Mouse (Mus musculus): Measurements from ENCODE around the gene Syce3.

Syce3 gene

GRCm38 (mm10) chr15:89421938-89422337 is 11.6 kb upstream of the Syce3 start:
- CTCF ChIA-PET, result no interaction called here

GRCm38 (mm10) chr15:89415282-89415681 is 5.0 kb upstream of the Syce3 start:
- CTCF ChIA-PET, result no interaction called here

- CTCF ChIA-PET, result no interaction called here
Observed at GRCm38 (mm10) chr15:89406691-89407090, 3.6 kb downstream of the Syce3 start.

- CTCF ChIA-PET, result interaction anchor here (0.5 kb wide), 1 partner anchor 13 kb away, joined by 19 read pairs; no protein-coding TSS in a partner anchor
Observed at GRCm38 (mm10) chr15:89404831-89405623, 5.3 kb downstream of the Syce3 start.

- CTCF ChIA-PET, result no interaction called here
Observed at GRCm38 (mm10) chr15:89402471-89402870, 7.8 kb downstream of the Syce3 start.

GRCm38 (mm10) chr15:89399716-89400115 is 10.6 kb downstream of the Syce3 start:
- CTCF ChIA-PET, result no interaction called here

- CTCF ChIA-PET, result no interaction called here
Observed at GRCm38 (mm10) chr15:89398146-89398545, 12.2 kb downstream of the Syce3 start.

- CTCF ChIA-PET, result no interaction called here
Observed at GRCm38 (mm10) chr15:89396883-89397282, 13.4 kb downstream of the Syce3 start.

GRCm38 (mm10) chr15:89390081-89390480 is 20.2 kb downstream of the Syce3 start:
- CTCF ChIA-PET, result no interaction called here

- CTCF ChIA-PET, result no interaction called here
Observed at GRCm38 (mm10) chr15:89387127-89387526, 23.2 kb downstream of the Syce3 start.

- CTCF ChIA-PET, result no interaction called here
Observed at GRCm38 (mm10) chr15:89384617-89385016, 25.7 kb downstream of the Syce3 start, which contains the start of gene Klhdc7b. Gene Klhdc7b (plus strand): TSS chr15:89384917.

- CTCF ChIA-PET, result interaction anchor here (0.6 kb wide), 1 partner anchor 300 kb away, joined by 4 read pairs; no protein-coding TSS in a partner anchor
Observed at GRCm38 (mm10) chr15:89379429-89379828, 30.9 kb downstream of the Syce3 start.

- CTCF ChIA-PET, result no interaction called here
Observed at GRCm38 (mm10) chr15:89378831-89379401, 31.4 kb downstream of the Syce3 start, which contains the start of gene Odf3b. Gene Odf3b (minus strand): TSS chr15:89379282.

- CTCF ChIA-PET, result no interaction called here
Observed at GRCm38 (mm10) chr15:89377938-89378828, 32.1 kb downstream of the Syce3 start.

GRCm38 (mm10) chr15:89377362-89377761 is 32.9 kb downstream of the Syce3 start:
- CTCF ChIA-PET, result no interaction called here

GRCm38 (mm10) chr15:89376957-89377356 is 33.3 kb downstream of the Syce3 start, which contains the start of gene Tymp:
Gene Tymp (minus strand): TSS chr15:89377039.
- CTCF ChIA-PET, result no interaction called here

GRCm38 (mm10) chr15:89376040-89376439 is 34.3 kb downstream of the Syce3 start:
- CTCF ChIA-PET, result no interaction called here

GRCm38 (mm10) chr15:89374801-89375534 is 35.3 kb downstream of the Syce3 start:
- CTCF ChIA-PET, result no interaction called here

- CTCF ChIA-PET, result interaction anchor here (1.1 kb wide), 1 partner anchor 58 kb away, joined by 3 read pairs; no protein-coding TSS in a partner anchor
Observed at GRCm38 (mm10) chr15:89374340-89374739, 36.0 kb downstream of the Syce3 start.

GRCm38 (mm10) chr15:89373762-89374248 is 36.5 kb downstream of the Syce3 start, which contains the start of gene Sco2:
Gene Sco2 (minus strand): TSS chr15:89373846.
- CTCF ChIA-PET, result interaction anchor here (0.6 to 1.1 kb wide), 2 partner anchors 16 to 58 kb away, joined by 3 to 5 read pairs; no protein-coding TSS in a partner anchor
